Mouse (Mus musculus) large intestine, adult 2 months (tissue): ENCODE measurements around the gene Myadm. TPM values are rescaled to one million over a fixed set of nuclear protein-coding genes. Genes with fewer than 3 reads are reported as not detected.
"Not testable (repeated sequence)": the region's sequence is repeated elsewhere in the genome, so short reads cannot be mapped to it uniquely, and the experiment has no call there.

ENCODE experiments used
- DNase-seq: peaks from one replicate; pipeline ENCODE4 v3.0.0-alpha.2; 2012; ENCODE audit warnings: low read depth, low spot score
- WGBS: fragments of 180-500 bp; shearing (Covaris S2); methylation state at CpG from one replicate; pipeline ENCODE4 v1.1.7; 2018; 5-methylcytosine and 5-hydroxymethylcytosine counted together
- polyA plus RNA-seq: library from polyadenylated mRNA; depleted of rRNA; stranded (reverse); fragments of >200 nt; gene quantifications from 2 replicates; pipeline ENCODE4 v1.2.3, GENCODE M21; 2012

Gene Myadm
- polyA plus RNA-seq, 1 experiment = 127 TPM

- 25% methylated on average over 7 of the region's 7 CpGs for WGBS
- no peak for DNase-seq
These were observed 1.7 kb upstream of the Myadm start for GRCm38 (mm10) chr7:3287186-3287585.

- 4% methylated on average over 18 of the region's 18 CpGs for WGBS
- DNase-seq = no peak
These were observed 1.6 kb downstream of the Myadm start for GRCm38 (mm10) chr7:3290257-3291033.

GRCm38 (mm10) chr7:3291197-3291596 lies 2.3 kb downstream of the Myadm start:
- no peak for DNase-seq
- WGBS = 16% methylated on average over 6 of the region's 6 CpGs

GRCm38 (mm10) chr7:3291764-3292163 lies 2.9 kb downstream of the Myadm start:
- DNase-seq = no peak
- WGBS = 64% methylated on average over 3 of the region's 3 CpGs

- 24% methylated on average over 12 of the region's 12 CpGs for WGBS
- not testable (repeated sequence) for DNase-seq
These were observed 3.4 kb downstream of the Myadm start for GRCm38 (mm10) chr7:3292271-3292670.

- under 1% methylated on average over 14 of the region's 14 CpGs for WGBS
- DNase-seq = peak; percentile 91
These were observed 3.9 kb downstream of the Myadm start for GRCm38 (mm10) chr7:3292791-3293190.

- DNase-seq = no peak
- WGBS = 67% methylated on average over 1 of the region's 1 CpGs
These were observed 5.9 kb downstream of the Myadm start for GRCm38 (mm10) chr7:3294794-3295193.

GRCm38 (mm10) chr7:3295321-3296110 lies 6.6 kb downstream of the Myadm start:
- no peak for DNase-seq
- 35% methylated on average over 5 of the region's 5 CpGs for WGBS

GRCm38 (mm10) chr7:3296711-3297110 lies 7.8 kb downstream of the Myadm start:
- no peak for DNase-seq
- 93% methylated on average over 16 of the region's 16 CpGs for WGBS

GRCm38 (mm10) chr7:3299941-3300617 lies 11.2 kb downstream of the Myadm start:
- 47% methylated on average over 7 of the region's 7 CpGs for WGBS
- no peak for DNase-seq

GRCm38 (mm10) chr7:3300891-3301627 lies 12.2 kb downstream of the Myadm start:
- no peak for DNase-seq
- WGBS = 72% methylated on average over 8 of the region's 8 CpGs

- 11% methylated on average over 33 of the region's 33 CpGs for WGBS
- no peak for DNase-seq
These were observed 13.0 kb downstream of the Myadm start for GRCm38 (mm10) chr7:3301628-3302555.

GRCm38 (mm10) chr7:3302556-3303275 lies 13.8 kb downstream of the Myadm start:
- WGBS = under 1% methylated on average over 16 of the region's 16 CpGs
- no peak for DNase-seq

- WGBS = 4% methylated on average over 24 of the region's 29 CpGs
- no peak for DNase-seq
These were observed 14.4 kb downstream of the Myadm start for GRCm38 (mm10) chr7:3303276-3303781.

GRCm38 (mm10) chr7:3303789-3304188 lies 14.9 kb downstream of the Myadm start:
- WGBS = 18% methylated on average over 12 of the region's 12 CpGs
- DNase-seq = no peak

GRCm38 (mm10) chr7:3304298-3304697 lies 15.4 kb downstream of the Myadm start:
- DNase-seq = no peak
- WGBS = 22% methylated on average over 10 of the region's 10 CpGs

- 57% methylated on average over 3 of the region's 3 CpGs for WGBS
- DNase-seq = no peak
These were observed 17.5 kb downstream of the Myadm start for GRCm38 (mm10) chr7:3306400-3306799.

GRCm38 (mm10) chr7:3308646-3309045 lies 19.8 kb downstream of the Myadm start:
- WGBS = 27% methylated on average over 4 of the region's 4 CpGs
- DNase-seq = no peak
